Mouse (Mus musculus) heart, embryonic 14.5 days (tissue): ENCODE measurements at regions not wholly inside any gene's neighbourhood (a gene's known extent, or its start where the extent isn't known, plus 50 kb on each side); places are given as distances from the start of the nearest gene placed in this dataset.

Source experiments
- ATAC-seq: fragments of 200-750 bp; cut with Nextera tagmentation; 2 replicates; pipeline ENCODE4 v1.8.0; 2017; ENCODE audit warnings: low read depth, moderate TSS enrichment; ENCODE audit not compliant: insufficient number of reproducible peaks, insufficient read depth, low FRiP score
- H3K27ac ChIP-seq, 2 experiments: fragments of 200-500 bp in 1 of 2; fragments of 300-500 bp in 1 of 2; sonication (generic) in 1 of 2; replicated peaks in 1 of 2; 2 replicates each; pipeline ENCODE4 v1.5.1; 2012 to 2014; ENCODE audit warnings: low read depth in 2 of 2, low read length in 2 of 2, control low read depth in 1 of 2, mild to moderate bottlenecking in 1 of 2, mixed read lengths in 1 of 2; ENCODE audit not compliant: control insufficient read depth in 1 of 2, insufficient read depth in 1 of 2
- H3K27me3 ChIP-seq: fragments of 300-500 bp; sonication (generic); 2 replicates; pipeline ENCODE4 v1.6.1; 2014; ENCODE audit warnings: mild to moderate bottlenecking, low read length, control low read depth; ENCODE audit not compliant: control insufficient read depth, insufficient read depth
- H3K36me3 ChIP-seq: fragments of 300-500 bp; sonication (generic); 2 replicates; pipeline ENCODE4 v1.6.1; 2014; ENCODE audit warnings: mild to moderate bottlenecking, control low read depth, low read length, mixed read lengths; ENCODE audit not compliant: control insufficient read depth, insufficient read depth
- H3K4me1 ChIP-seq, 2 experiments: fragments of 200-500 bp in 1 of 2; fragments of 300-500 bp in 1 of 2; sonication (generic) in 1 of 2; 2 replicates each; pipeline ENCODE4 v1.6.1; 2012 to 2014; ENCODE audit warnings: low read length in 2 of 2, control low read depth in 1 of 2, mixed read lengths in 1 of 2; ENCODE audit not compliant: control insufficient read depth in 2 of 2, insufficient read depth in 2 of 2
- H3K4me2 ChIP-seq: fragments of 300-500 bp; sonication (generic); 2 replicates; pipeline ENCODE4 v1.6.1; 2014; ENCODE audit warnings: mild to moderate bottlenecking, low read length
- H3K4me3 ChIP-seq, 2 experiments: fragments of 200-500 bp in 1 of 2; fragments of 300-500 bp in 1 of 2; sonication (generic) in 1 of 2; 2 replicates each; pipeline ENCODE4 v1.5.1; 2012 to 2014; ENCODE audit warnings: low read length in 2 of 2, mild to moderate bottlenecking in 2 of 2, control low read depth in 1 of 2, low read depth in 1 of 2, moderate library complexity in 1 of 2; ENCODE audit not compliant: control insufficient read depth in 1 of 2, insufficient read depth in 1 of 2
- H3K9ac ChIP-seq: fragments of 300-500 bp; sonication (generic); 2 replicates; pipeline ENCODE4 v1.6.1; 2014; ENCODE audit warnings: mild to moderate bottlenecking, low read length
- H3K9me3 ChIP-seq: fragments of 300-500 bp; sonication (generic); 2 replicates; pipeline ENCODE4 v1.6.1; 2016; ENCODE audit warnings: low read length, control low read depth; ENCODE audit not compliant: control insufficient read depth
- WGBS: fragments of 180-500 bp; shearing (Covaris S2); extraction: QIAGEN DNeasy Blood & Tissue Kit; methylation state at CpG from one replicate; pipeline ENCODE4 v1.1.7; 2014; 5-methylcytosine and 5-hydroxymethylcytosine counted together

DNA sequence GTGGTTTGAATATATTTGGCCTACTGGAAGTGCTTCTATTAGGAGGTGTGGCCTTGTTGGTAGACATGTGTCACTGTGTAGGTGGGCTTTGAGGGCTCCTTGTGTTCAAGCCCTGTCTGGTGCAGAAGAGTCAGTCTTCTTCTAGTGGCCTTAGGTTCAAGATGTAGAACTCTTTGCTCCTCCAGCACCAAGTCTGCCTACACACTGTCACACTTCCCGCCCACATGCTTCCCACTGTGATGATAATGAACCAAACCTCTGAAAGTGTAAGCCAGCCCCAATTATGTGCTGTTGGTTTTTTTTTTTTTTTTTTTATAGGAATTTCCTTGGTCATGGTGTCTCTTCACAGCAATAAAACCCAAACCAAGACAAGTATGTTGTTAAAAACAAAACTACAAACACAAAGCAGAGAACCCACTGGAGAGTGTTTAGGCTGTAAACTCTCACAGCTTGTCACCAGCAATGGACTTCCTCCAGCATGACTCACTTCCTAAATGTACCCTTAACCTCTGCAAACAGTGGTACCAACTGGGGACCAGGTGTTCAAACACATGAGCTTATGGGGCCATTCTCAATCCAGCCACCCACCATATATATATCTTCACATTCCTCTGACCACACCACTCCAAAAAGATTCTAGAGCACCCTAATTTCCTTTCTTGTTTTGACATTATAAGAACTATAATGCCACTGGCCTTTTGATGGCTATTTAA lies 74.0 kb upstream of the Camk1g start:
- Histone ChIP-seq H3K36me3 (no peaks in the 10 kb centered on the region), H3K27me3 (no peaks in the 10 kb centered on the region), H3K4me1 (peaks cover under 1 to 5% of the 10 kb centered on the region in 2 experiments; a peak in 3 of 4 replicates), H3K9me3 (no peaks in the 10 kb centered on the region), H3K27ac (no peak overlapping the region), H3K4me3 (no peak overlapping the region), H3K4me2 (no peak overlapping the region), H3K9ac (no peak overlapping the region)
- ATAC-seq, result no peak
- 88% methylated on average over 1 of the region's 1 CpGs for WGBS

DNA sequence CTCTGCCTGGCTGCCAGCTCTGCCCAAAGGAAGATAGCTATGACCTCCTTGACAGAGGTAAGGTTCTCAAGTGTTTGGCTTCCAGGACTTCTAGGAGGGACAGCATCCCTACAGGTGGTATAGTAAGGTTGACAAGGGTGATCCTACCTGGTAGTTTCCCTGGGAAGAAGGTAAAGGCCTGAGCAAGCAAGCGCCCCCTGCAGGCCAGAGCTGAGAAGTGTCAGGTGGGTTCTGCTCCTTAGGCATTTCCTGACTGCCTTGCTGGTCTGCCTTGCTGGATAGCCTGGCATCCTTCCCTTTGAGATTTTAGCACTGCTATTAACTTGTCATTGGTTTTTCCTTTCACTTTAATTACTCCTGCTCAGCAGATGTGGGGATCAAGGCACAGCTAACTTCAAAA lies 70.4 kb upstream of the Camk1g start:
- 0% methylated on average over 1 of the region's 1 CpGs for WGBS
- H3K27ac ChIP-seq, result no peak overlapping the region
- ATAC-seq, result no peak

DNA sequence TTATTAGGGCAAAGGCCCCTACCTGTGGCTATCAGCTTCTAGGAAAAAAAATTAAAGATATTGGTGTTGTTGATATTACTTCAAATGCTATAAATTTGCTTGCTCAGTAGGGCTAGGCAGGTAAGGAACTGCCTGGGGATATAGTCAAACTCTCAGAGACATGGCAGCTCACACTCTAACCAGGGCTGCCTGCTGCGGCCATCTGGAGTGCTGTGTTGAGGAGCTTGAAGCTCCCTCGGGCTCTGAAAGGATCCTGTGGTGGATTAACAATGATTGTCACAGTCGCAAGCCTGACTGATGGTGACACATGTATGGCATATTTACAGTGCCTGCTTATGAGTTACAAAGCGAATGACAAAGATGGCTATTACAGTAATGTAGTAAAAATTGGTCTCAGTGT lies 64.2 kb upstream of the Camk1g start:
- no peak overlapping the region for H3K4me3 ChIP-seq
- H3K4me2 ChIP-seq, result no peak overlapping the region
- no peaks in the 10 kb centered on the region for H3K27me3 ChIP-seq
- no peaks in the 10 kb centered on the region for H3K9me3 ChIP-seq
- WGBS, result 79% methylated on average over 4 of the region's 4 CpGs
- no peak overlapping the region for H3K27ac ChIP-seq
- H3K36me3 ChIP-seq, result no peaks in the 10 kb centered on the region
- H3K4me1 ChIP-seq, result no peaks in the 10 kb centered on the region; a peak in 1 of 4 replicates
- no peak for ATAC-seq
- H3K9ac ChIP-seq, result no peak overlapping the region

More for the DNA sequence above, 70.4 kb upstream of the Camk1g start:
- Histone ChIP-seq H3K4me3 (no peak overlapping the region), H3K9ac (no peak overlapping the region), H3K9me3 (no peaks in the 10 kb centered on the region), H3K36me3 (no peaks in the 10 kb centered on the region), H3K4me2 (no peak overlapping the region), H3K27me3 (no peaks in the 10 kb centered on the region), H3K4me1 (no peaks in the 10 kb centered on the region)

DNA sequence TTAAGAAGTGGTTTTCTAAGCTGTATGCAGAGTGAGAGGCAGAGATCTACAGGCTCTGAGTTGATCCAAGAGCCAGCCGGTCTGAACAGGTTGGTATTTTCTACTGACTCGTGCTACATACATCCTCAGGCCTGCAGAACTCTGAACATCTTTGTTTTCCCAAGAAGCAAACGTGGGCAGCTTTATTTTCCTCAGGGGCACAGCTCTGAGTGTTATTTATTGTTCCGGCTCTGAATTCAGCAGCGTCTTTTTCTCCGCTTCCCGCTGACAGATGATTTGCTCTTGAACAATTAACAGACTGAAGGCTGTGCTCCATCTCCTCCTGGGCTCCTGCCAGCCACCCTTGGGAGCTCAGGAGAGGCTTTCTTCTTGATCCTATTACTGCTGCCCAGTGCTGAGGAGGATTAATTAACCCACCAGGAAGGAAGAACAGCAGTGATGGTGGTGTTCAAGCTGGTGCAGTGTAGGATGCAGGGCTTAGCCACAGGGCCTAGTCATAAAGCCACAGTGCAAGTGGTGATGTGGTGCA lies 63.5 kb upstream of the Camk1g start:
- no peaks in the 10 kb centered on the region for H3K9me3 ChIP-seq
- no peaks in the 10 kb centered on the region for H3K36me3 ChIP-seq
- no peaks in the 10 kb centered on the region for H3K27me3 ChIP-seq
- H3K27ac ChIP-seq, result no peak overlapping the region
- WGBS, result 42% methylated on average over 7 of the region's 7 CpGs
- no peak for ATAC-seq
- H3K4me2 ChIP-seq, result no peak overlapping the region
- H3K4me3 ChIP-seq, result no peak overlapping the region
- no peak overlapping the region for H3K9ac ChIP-seq
- H3K4me1 ChIP-seq, result no peaks in the 10 kb centered on the region; a peak in 1 of 4 replicates

GRCm38 (mm10) chr1:193430231-193430630 lies 60.1 kb upstream of the Camk1g start:
- Histone ChIP-seq H3K4me2 (no peak overlapping the region), H3K4me1 (no peaks in the 10 kb centered on the region; a peak in 1 of 4 replicates), H3K27me3 (no peaks in the 10 kb centered on the region), H3K27ac (no peak overlapping the region), H3K9me3 (no peaks in the 10 kb centered on the region), H3K36me3 (no peaks in the 10 kb centered on the region), H3K4me3 (no peak overlapping the region), H3K9ac (no peak overlapping the region)
- 60% methylated on average over 8 of the region's 8 CpGs for WGBS
- no peak for ATAC-seq

DNA sequence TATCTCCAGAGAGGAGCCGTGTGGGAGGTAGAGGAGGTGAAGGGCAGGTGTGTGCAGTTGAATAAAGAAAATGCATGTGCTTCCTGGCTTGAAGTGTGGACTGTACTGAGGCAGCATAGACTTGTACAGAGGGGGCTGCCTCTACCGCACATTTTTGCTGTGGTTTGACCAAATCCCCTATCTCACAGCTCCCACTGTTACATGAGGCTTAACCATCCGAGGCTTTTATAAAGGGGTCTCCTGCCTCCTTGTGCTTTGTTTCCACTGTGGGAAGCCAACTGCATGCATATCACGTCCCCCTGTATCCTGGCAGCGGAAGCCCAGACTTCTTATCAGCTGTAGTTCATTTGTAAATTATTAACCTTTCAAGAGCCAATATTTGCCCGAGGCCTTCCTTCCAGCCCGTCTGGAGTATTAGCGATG lies 53.6 kb upstream of the Camk1g start:
- H3K9me3 ChIP-seq, result no peaks in the 10 kb centered on the region
- H3K9ac ChIP-seq, result no peak overlapping the region
- H3K4me3 ChIP-seq, result no peak overlapping the region
- no peak for ATAC-seq
- WGBS, result 30% methylated on average over 8 of the region's 8 CpGs
- H3K27ac ChIP-seq, result no peak overlapping the region
- no peaks in the 10 kb centered on the region for H3K27me3 ChIP-seq
- no peak overlapping the region for H3K4me2 ChIP-seq
- H3K36me3 ChIP-seq, result no peaks in the 10 kb centered on the region
- peaks cover 17 to 18% of the 10 kb centered on the region in 2 experiments for H3K4me1 ChIP-seq

GRCm38 (mm10) chr1:193422886-193423285 lies 52.8 kb upstream of the Camk1g start:
- H3K27ac ChIP-seq, result no peak overlapping the region
- H3K27me3 ChIP-seq, result no peaks in the 10 kb centered on the region
- no peaks in the 10 kb centered on the region for H3K9me3 ChIP-seq
- no peaks in the 10 kb centered on the region for H3K36me3 ChIP-seq
- no peak overlapping the region for H3K4me2 ChIP-seq
- peaks cover 21 to 25% of the 10 kb centered on the region in 2 experiments for H3K4me1 ChIP-seq
- WGBS, result 70% methylated on average over 1 of the region's 1 CpGs
- H3K9ac ChIP-seq, result no peak overlapping the region
- no peak overlapping the region for H3K4me3 ChIP-seq
- peak; percentile 40; the same call in 1 of the 2 replicates for ATAC-seq
